Mouse (Mus musculus): ENCODE measurements around the gene Fmo9.

DNA sequence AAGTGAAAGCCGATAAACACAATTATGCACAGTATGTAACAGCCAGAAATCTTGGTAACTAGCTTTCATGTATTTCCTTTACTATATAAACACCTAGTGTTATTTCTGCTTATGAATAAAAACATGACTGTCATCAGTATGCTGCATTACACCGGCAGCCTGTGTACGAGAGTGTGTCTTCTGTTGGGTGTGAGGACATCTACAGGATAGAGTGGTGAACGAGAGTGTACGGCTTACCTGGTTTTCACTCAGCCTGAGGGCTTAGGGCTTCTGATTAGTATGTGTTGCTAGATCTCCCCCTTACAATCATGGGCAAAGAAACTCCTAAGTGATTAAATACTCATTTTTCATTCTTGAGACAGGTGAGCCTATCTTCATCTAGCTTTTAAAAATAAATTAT is 12.4 kb downstream of the Fmo9 start:
- TF ChIP-seq CTCF (IDR thresholded peaks at IDR 0.05; ENCODE audit: extremely low read depth, insufficient read depth, low read length), result no peak
- no peak for TF ChIP-seq POLR2A (IDR thresholded peaks at IDR 0.05; ENCODE audit: extremely low read depth, insufficient read depth, low read length)

Data from cortical plate, adult 2 months (tissue).